Mouse (Mus musculus): ENCODE results near the gene Tnnc1. TPM values are rescaled to one million over a fixed set of nuclear protein-coding genes. Genes with fewer than 3 reads are reported as not detected.

The Tnnc1 gene
- polyA plus RNA-seq, 1 experiment from 2014 or later, result 2.1 TPM

DNA sequence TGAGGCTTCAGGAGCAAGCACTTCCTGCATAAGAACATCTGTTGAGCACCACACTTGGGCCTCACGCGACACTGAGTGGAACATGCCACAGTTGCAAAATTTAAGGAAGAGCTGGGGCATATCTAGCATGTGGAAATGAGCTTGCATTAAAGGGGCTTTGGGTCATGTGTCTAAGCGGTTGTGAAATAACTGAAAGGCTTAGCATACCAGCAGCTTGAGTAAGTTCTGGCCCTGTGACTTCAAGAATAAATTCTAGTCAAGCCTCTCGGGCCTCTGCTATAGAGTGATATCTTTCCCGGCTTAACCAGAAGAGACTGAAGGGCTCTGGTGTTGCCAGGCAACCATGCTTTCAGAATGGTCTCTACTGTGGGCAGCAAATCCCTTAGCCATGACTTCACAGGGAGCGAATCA is 19.3 kb upstream of the Tnnc1 start:
- peaks cover 12% of the 10 kb centered on the region; the same call in 1 of the 2 replicates for H3K4me1 ChIP-seq
- H3K27me3 ChIP-seq, result no peaks in the 10 kb centered on the region
- 65% methylated on average over 6 of the region's 6 CpGs for WGBS
- H3K9me3 ChIP-seq, result no peaks in the 10 kb centered on the region
- H3K9ac ChIP-seq, result no peak overlapping the region
- ATAC-seq (ENCODE audit: low FRiP score), result no peak
- H3K4me3 ChIP-seq (replicated peaks), result no peak overlapping the region
- peaks cover 99% of the 10 kb centered on the region for H3K36me3 ChIP-seq (replicated peaks)
- no peak overlapping the region for H3K27ac ChIP-seq
- no peak overlapping the region for H3K4me2 ChIP-seq

DNA sequence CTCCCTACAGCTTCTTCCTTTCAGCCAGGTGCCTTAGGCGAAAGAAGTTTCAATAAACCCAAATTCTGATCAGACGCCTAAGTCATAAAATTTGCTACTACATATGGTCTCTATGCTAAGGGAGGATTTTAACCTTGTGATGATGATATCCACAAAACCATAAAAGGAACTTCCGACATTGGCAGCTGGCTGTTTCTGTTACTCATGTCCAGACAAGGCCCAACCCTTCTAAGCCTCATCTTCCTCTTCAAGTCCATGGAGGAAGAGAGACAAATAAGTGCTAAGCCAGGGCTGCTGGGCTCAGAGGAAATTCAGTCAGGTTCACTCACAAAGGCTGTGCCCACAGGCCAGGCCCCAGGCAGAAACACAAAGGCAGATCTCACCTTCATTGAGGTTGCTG is 18.8 kb upstream of the Tnnc1 start:
- Histone ChIP-seq H3K4me1 (peaks cover 15% of the 10 kb centered on the region; the same call in 1 of the 2 replicates), H3K9me3 (no peaks in the 10 kb centered on the region), H3K27ac (no peak overlapping the region), H3K4me2 (no peak overlapping the region), H3K9ac (no peak overlapping the region), H3K27me3 (no peaks in the 10 kb centered on the region), H3K4me3 (replicated peaks) (no peak overlapping the region), H3K36me3 (replicated peaks) (peaks cover 98% of the 10 kb centered on the region)
- 94% methylated on average over 3 of the region's 3 CpGs for WGBS
- ATAC-seq (ENCODE audit: low FRiP score), result no peak

DNA sequence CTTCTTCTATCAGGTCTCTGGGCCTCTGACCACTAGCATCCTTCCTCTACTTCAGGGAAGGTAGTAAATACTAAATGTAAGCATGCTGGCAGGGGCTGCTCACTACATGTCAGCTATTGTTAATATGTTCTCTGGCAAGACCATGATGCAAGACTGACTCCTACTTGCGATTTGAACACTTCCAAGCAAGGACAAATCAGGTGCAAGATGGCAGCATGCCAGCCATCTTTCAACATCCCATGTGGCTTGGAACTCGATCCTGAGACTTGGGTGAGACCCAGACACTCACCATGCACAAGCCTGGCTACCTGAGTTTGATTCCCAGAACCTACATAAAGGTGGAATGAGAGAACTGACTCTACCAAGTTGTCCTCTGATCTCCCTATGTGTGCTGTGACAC is 16.2 kb upstream of the Tnnc1 start:
- H3K9ac ChIP-seq, result no peak overlapping the region
- peaks cover 15% of the 10 kb centered on the region; the same call in 1 of the 2 replicates for H3K4me1 ChIP-seq
- no peaks in the 10 kb centered on the region for H3K9me3 ChIP-seq
- H3K4me2 ChIP-seq, result no peak overlapping the region
- H3K27me3 ChIP-seq, result no peaks in the 10 kb centered on the region
- peaks cover 92% of the 10 kb centered on the region for H3K36me3 ChIP-seq (replicated peaks)
- WGBS, result 88% methylated on average over 2 of the region's 2 CpGs
- ATAC-seq (ENCODE audit: low FRiP score), result no peak
- H3K4me3 ChIP-seq (replicated peaks), result no peak overlapping the region
- H3K27ac ChIP-seq, result no peak overlapping the region

DNA sequence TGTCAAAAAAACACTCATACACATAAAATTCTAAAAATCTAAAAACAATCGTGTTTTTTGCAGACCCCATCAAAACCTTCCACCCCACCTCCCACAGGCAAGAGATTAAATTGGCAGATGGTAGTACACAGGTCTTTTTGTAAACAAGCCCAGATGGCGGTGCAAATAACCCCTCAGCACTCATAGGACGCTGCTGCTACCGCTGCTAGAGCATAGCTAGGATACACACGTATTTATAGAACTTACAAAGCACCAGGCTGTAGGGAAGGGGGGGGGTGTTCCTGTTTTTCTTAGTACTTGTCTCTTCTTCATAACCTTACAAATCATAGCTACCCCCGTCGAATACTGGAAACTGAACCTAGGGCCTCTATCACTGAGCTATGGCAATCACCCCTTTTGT is 14.3 kb upstream of the Tnnc1 start:
- H3K9ac ChIP-seq, result no peak overlapping the region
- H3K27me3 ChIP-seq, result no peaks in the 10 kb centered on the region
- no peak overlapping the region for H3K4me3 ChIP-seq (replicated peaks)
- no peak overlapping the region for H3K27ac ChIP-seq
- no peak overlapping the region for H3K4me2 ChIP-seq
- H3K9me3 ChIP-seq, result no peaks in the 10 kb centered on the region
- H3K36me3 ChIP-seq (replicated peaks), result peaks cover 91% of the 10 kb centered on the region
- no peak for ATAC-seq (ENCODE audit: low FRiP score)
- 81% methylated on average over 7 of the region's 7 CpGs for WGBS
- peaks cover 26% of the 10 kb centered on the region; the same call in 1 of the 2 replicates for H3K4me1 ChIP-seq

DNA sequence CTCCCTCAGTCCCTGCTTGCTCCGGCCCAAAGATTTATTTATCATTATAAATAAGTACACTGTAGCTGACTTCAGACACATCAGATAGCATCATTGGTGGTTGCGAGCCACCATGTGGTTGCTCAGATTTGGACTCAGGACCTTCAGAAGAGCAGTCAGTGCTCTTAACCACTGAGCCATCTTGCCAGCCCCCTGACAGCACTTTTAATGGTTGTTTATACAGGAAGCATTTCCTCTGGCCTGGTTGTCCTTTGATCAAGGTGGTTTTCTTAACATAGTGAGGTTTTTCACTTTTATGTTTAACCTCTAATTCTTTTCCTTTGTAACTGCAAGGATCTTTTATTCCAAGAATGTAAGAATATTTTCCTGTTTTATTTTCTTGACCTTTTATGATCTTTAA is 13.7 kb upstream of the Tnnc1 start:
- Histone ChIP-seq H3K4me1 (peaks cover 19% of the 10 kb centered on the region; the same call in 1 of the 2 replicates), H3K4me2 (no peak overlapping the region), H3K27me3 (no peaks in the 10 kb centered on the region), H3K9me3 (no peaks in the 10 kb centered on the region), H3K4me3 (replicated peaks) (no peak overlapping the region), H3K9ac (no peak overlapping the region), H3K27ac (no peak overlapping the region), H3K36me3 (replicated peaks) (peaks cover 91% of the 10 kb centered on the region)
- no peak for ATAC-seq (ENCODE audit: low FRiP score)
- WGBS, result 98% methylated on average over 2 of the region's 2 CpGs

DNA sequence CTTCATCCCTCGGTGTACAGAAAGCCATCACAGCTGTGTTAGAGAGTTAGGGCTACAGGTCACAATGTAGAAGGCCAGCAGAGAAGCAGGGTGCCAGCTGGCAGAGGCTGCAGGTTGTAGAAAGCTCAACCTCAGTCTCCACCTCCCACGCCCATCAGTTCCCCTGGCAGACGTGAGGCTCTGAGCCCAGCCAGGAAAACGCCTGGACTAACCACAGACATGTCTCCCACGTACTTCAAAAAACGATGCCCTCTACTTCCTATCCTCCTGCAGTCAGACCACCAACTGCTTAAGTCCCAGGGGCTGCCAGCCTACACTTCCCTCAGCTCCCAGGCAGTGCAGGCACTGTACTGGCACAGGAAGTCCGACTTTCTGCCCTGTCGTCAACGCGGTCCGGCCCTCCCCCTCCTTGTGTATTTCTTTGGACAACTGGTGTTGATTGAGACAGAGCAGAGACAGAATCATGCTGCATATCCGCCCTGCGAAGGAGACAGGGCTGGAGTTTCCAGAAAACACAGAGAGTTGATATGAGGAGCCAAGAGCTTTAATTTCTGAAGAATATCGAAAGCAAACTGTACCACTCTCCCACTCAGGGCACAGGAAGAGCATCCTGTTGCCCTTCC is 13.1 kb upstream of the Tnnc1 start:
- Histone ChIP-seq H3K27me3 (no peaks in the 10 kb centered on the region), H3K27ac (no peak overlapping the region), H3K9me3 (no peaks in the 10 kb centered on the region), H3K9ac (no peak overlapping the region), H3K4me2 (no peak overlapping the region), H3K4me3 (replicated peaks) (no peak overlapping the region), H3K36me3 (replicated peaks) (peaks cover 91% of the 10 kb centered on the region), H3K4me1 (peaks cover 15% of the 10 kb centered on the region; the same call in 1 of the 2 replicates)
- 88% methylated on average over 14 of the region's 14 CpGs for WGBS
- no peak for ATAC-seq (ENCODE audit: low FRiP score)

DNA sequence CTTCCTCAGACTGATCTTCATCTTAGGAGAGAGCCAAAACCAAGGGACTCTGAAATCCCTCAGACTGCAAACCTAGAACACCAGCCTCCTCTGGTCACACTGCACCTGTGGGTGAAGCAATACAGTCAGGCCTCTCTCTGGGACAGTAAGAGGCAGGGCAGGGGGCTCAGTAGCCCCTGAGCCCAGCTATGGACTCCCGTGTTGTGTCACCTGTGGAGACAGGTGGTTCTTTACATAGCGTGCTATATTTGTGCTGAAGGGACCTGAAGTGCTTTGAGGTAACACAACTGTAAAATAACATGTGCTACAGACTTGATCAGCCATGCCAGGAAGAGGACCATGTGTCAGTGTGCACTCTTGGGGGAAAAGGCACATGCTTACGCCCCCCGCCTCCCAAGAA is 12.6 kb upstream of the Tnnc1 start:
- Histone ChIP-seq H3K27ac (no peak overlapping the region), H3K4me2 (no peak overlapping the region), H3K9ac (no peak overlapping the region), H3K4me1 (peaks cover 15% of the 10 kb centered on the region; the same call in 1 of the 2 replicates), H3K4me3 (replicated peaks) (no peak overlapping the region), H3K27me3 (no peaks in the 10 kb centered on the region), H3K36me3 (replicated peaks) (peaks cover 91% of the 10 kb centered on the region), H3K9me3 (no peaks in the 10 kb centered on the region)
- no peak for ATAC-seq (ENCODE audit: low FRiP score)
- WGBS, result 96% methylated on average over 4 of the region's 4 CpGs

DNA sequence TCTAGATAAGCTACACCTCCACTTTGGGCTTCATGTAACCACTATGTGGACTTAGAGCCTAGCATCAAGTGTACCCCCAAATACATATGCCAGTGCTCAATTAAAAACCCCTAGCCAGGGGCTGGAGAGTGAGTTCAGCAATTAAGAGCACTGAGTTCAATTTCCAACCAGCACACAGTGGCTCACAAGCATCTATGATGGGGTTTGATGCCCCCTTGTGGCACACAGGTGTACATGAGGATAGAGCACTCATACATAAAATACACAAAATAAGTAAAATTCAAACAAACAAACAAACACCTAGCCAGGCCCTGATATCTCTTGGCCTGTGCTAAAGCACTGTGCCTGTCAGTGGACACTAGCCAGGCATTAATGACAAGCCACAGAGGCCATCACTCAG is 12.1 kb upstream of the Tnnc1 start:
- H3K4me1 ChIP-seq, result peaks cover 15% of the 10 kb centered on the region; the same call in 1 of the 2 replicates
- no peak overlapping the region for H3K27ac ChIP-seq
- no peaks in the 10 kb centered on the region for H3K27me3 ChIP-seq
- H3K36me3 ChIP-seq (replicated peaks), result peaks cover 91% of the 10 kb centered on the region
- H3K4me2 ChIP-seq, result no peak overlapping the region
- no peaks in the 10 kb centered on the region for H3K9me3 ChIP-seq
- ATAC-seq (ENCODE audit: low FRiP score), result no peak
- H3K9ac ChIP-seq, result no peak overlapping the region
- no peak overlapping the region for H3K4me3 ChIP-seq (replicated peaks)

DNA sequence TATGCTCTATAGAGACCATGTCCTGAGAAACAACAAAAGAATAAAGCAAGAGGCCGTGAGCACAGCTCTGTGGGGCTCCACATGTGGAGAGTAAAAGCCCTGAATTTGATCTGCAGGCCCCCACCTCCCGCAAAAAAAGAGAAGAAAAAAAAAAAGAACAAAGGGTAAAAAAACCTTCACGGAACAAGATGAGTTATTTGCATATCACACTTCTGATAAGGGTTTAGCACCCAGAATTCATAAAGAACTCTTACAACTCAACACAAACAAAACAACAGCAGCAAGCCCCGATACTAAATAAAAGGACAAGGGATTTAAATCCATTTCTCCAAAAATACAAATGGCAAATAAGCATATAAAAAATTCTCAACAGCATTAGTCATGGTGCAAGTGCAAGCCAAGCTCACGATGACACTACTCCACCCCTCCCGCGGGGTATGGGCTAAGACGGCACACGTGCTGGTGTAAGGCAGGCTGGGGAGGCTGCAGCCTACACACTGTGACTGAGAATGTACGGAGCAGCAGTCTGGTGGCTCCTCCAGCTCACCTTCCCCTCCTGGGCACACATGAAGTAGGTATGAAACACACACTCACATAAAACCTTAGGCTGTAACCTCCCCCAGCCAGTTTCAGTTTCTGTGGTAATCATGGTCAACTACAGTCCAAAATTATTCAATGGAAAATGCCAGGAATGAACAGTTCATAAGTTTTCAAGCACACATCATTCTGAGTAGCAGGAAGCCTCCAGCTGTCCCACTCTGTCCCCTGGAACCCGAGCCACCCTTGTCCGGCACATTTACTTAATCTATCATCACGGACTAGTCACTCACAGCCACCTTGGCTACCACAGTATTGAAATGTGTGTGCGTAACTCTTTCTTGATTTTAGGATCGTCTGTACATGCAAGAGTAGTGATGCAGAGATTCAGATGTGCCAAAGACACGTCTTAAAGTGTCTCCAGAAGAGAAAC is 10.3 kb upstream of the Tnnc1 start:
- no peak overlapping the region for H3K4me3 ChIP-seq (replicated peaks)
- H3K9ac ChIP-seq, result no peak overlapping the region
- WGBS, result 80% methylated on average over 16 of the region's 16 CpGs
- no peak overlapping the region for H3K27ac ChIP-seq
- no peaks in the 10 kb centered on the region for H3K9me3 ChIP-seq
- H3K4me2 ChIP-seq, result no peak overlapping the region
- H3K27me3 ChIP-seq, result no peaks in the 10 kb centered on the region
- peaks cover 91% of the 10 kb centered on the region for H3K36me3 ChIP-seq (replicated peaks)
- H3K4me1 ChIP-seq, result peaks cover 15% of the 10 kb centered on the region; the same call in 1 of the 2 replicates
- no peak for ATAC-seq (ENCODE audit: low FRiP score)

DNA sequence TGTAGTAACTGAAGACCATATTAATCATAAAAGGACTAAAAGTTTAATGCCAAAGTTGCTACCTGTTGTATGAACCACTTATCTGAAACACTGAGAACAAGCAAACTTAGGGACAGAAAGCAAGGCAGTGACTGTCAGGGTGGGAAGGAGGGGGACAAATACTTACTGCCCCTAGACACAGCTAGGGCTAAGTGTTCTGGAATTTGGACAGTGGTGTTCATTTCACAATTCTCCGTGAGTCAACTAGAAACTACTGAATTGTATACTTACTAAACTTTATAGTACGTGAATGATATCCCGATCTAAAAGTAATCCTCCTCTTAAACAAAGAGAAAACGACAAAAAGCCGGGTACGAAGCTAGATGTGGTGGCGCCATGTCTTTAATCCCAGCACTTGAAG is 8.5 kb upstream of the Tnnc1 start:
- no peak for ATAC-seq (ENCODE audit: low FRiP score)
- Histone ChIP-seq H3K27ac (no peak overlapping the region), H3K4me2 (no peak overlapping the region), H3K9me3 (no peaks in the 10 kb centered on the region), H3K36me3 (replicated peaks) (peaks cover 91% of the 10 kb centered on the region), H3K9ac (no peak overlapping the region), H3K27me3 (no peaks in the 10 kb centered on the region), H3K4me3 (replicated peaks) (no peak overlapping the region), H3K4me1 (peaks cover 21% of the 10 kb centered on the region)
- WGBS, result 96% methylated on average over 7 of the region's 7 CpGs

DNA sequence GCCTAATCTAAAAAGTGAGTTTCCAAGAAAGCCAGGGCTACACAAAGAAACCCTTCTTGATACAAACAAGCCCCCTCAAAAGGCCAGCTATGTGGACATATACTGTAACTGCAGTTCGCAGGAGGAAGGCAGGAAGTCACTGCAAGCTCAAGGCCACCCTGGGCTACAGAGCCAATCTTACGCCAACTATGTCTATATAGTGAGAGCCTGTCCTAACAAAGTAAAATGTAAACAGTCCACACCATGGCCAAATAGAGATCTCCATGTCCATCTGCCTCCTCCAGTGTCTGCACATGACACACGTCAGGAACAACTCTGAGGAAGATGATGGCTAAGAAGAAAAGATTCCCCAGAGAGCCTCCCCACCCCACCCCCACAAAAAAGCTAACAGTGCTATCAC is 8.1 kb upstream of the Tnnc1 start:
- Histone ChIP-seq H3K9me3 (no peaks in the 10 kb centered on the region), H3K4me1 (peaks cover 25% of the 10 kb centered on the region), H3K9ac (no peak overlapping the region), H3K27ac (no peak overlapping the region), H3K36me3 (replicated peaks) (peaks cover 87% of the 10 kb centered on the region), H3K4me3 (replicated peaks) (no peak overlapping the region), H3K4me2 (no peak overlapping the region), H3K27me3 (no peaks in the 10 kb centered on the region)
- ATAC-seq (ENCODE audit: low FRiP score), result no peak
- 88% methylated on average over 3 of the region's 3 CpGs for WGBS

DNA sequence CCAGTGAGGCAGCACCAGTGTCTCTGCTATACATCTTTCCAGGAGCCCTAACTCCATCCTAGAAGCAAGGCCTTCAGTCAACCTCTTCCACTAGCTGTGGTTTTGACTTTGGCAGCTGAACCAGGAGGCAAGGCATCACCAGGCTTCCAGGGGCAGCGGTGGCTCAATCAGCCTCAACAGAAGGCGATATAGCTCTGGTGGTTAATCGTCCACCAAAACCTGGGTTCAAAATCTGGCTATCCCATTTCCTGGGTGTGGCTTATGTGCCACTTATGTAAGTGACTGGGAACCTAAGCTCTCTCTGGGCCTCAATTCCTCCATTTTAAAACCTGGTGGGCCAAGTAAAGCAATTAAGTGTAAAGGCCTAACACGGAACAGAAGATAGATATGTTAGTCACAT is 3.3 kb upstream of the Tnnc1 start:
- ATAC-seq (ENCODE audit: low FRiP score), result no peak
- H3K9me3 ChIP-seq, result no peaks in the 10 kb centered on the region
- peaks cover 3% of the 10 kb centered on the region; the same call in 1 of the 2 replicates for H3K27me3 ChIP-seq
- WGBS, result 81% methylated on average over 4 of the region's 4 CpGs
- H3K4me3 ChIP-seq (replicated peaks), result peak overlapping the region; percentile 74
- peak overlapping the region; percentile 72 for H3K4me2 ChIP-seq
- peak overlapping the region; percentile 90 for H3K9ac ChIP-seq
- peak overlapping the region; percentile 89 for H3K27ac ChIP-seq
- H3K36me3 ChIP-seq (replicated peaks), result peaks cover 47% of the 10 kb centered on the region
- peaks cover 24% of the 10 kb centered on the region for H3K4me1 ChIP-seq

All from forebrain, embryonic 12.5 days (tissue).